Mouse (Mus musculus) liver, embryonic 14.5 days (tissue): ENCODE measurements around the gene Gprc5b.

Source experiments
- CTCF ChIP-seq: IDR thresholded peaks from 2 replicates; pipeline ENCODE4 v1.5.1; 2016; ENCODE audit warnings: antibody characterized with exemption, low read depth, control low read depth
- EP300 ChIP-seq: IDR thresholded peaks from 2 replicates; pipeline ENCODE4 v1.6.1; 2016; ENCODE audit warnings: antibody characterized with exemption, low read depth

- TF ChIP-seq CTCF (no peak), EP300 (no peak)
Measured at GRCm38 (mm10) chr7:118993597-118994230, 1.3 kb downstream of the Gprc5b start.
